Mouse (Mus musculus) stomach, embryonic 16.5 days (tissue): ENCODE measurements around the gene Tmem121. TPM values are rescaled to one million over a fixed set of nuclear protein-coding genes. Genes with fewer than 3 reads are reported as not detected.
A peak's percentile ranks its signal among the peaks of the same experiment; 100 is the strongest.

Experiments
- ATAC-seq: fragments of 200-750 bp; cut with Nextera tagmentation; 2 replicates; pipeline ENCODE4 v1.8.0; 2017; ENCODE audit warnings: moderate number of reproducible peaks, moderate TSS enrichment; ENCODE audit not compliant: insufficient read depth, low FRiP score
- H3K27ac ChIP-seq: fragments of 300-500 bp; sonication (generic); 2 replicates; pipeline ENCODE4 v1.5.1; 2014; ENCODE audit warnings: low read length
- H3K27me3 ChIP-seq: fragments of 300-500 bp; sonication (generic); 2 replicates; pipeline ENCODE4 v1.6.1; 2014; ENCODE audit warnings: low read length, control low read depth, mixed read lengths; ENCODE audit not compliant: control insufficient read depth, insufficient read depth
- H3K36me3 ChIP-seq: fragments of 300-500 bp; sonication (generic); 2 replicates; pipeline ENCODE4 v1.6.1; 2014; ENCODE audit warnings: low read length; ENCODE audit not compliant: control insufficient read depth, insufficient read depth
- H3K4me1 ChIP-seq: fragments of 300-500 bp; sonication (generic); 2 replicates; pipeline ENCODE4 v1.6.1; 2014; ENCODE audit warnings: low read length, control low read depth, mixed read lengths; ENCODE audit not compliant: control insufficient read depth, insufficient read depth
- H3K4me2 ChIP-seq: fragments of 300-500 bp; sonication (generic); 2 replicates; pipeline ENCODE4 v1.6.1; 2014; ENCODE audit warnings: low read depth, low read length, mixed read lengths
- H3K4me3 ChIP-seq: fragments of 300-500 bp; sonication (generic); replicated peaks from 2 replicates; pipeline ENCODE4 v1.5.1; 2014; ENCODE audit warnings: mild to moderate bottlenecking, low read length
- H3K9ac ChIP-seq: fragments of 300-500 bp; sonication (generic); 2 replicates; pipeline ENCODE4 v1.6.1; 2014; ENCODE audit warnings: low read length
- H3K9me3 ChIP-seq: fragments of 300-500 bp; sonication (generic); replicated peaks from 2 replicates; pipeline ENCODE4 v1.6.1; 2016; ENCODE audit warnings: low read length, control low read depth; ENCODE audit not compliant: control insufficient read depth
- WGBS: fragments of 180-500 bp; shearing (Covaris S2); extraction: QIAGEN DNeasy Blood & Tissue Kit; methylation state at CpG from one replicate; pipeline ENCODE4 v1.1.7; 2014; 5-methylcytosine and 5-hydroxymethylcytosine counted together
- polyA plus RNA-seq: library from polyadenylated mRNA; unstranded; fragments of >200 nt; fragmentation: Nextera tagmentation; extraction: Ambion mirVana; gene quantifications from 2 replicates; pipeline ENCODE4 v1.2.1, GENCODE M21; 2015

Gene Tmem121
- polyA plus RNA-seq, 1 experiment from 2014 or later = 6.5 TPM

DNA sequence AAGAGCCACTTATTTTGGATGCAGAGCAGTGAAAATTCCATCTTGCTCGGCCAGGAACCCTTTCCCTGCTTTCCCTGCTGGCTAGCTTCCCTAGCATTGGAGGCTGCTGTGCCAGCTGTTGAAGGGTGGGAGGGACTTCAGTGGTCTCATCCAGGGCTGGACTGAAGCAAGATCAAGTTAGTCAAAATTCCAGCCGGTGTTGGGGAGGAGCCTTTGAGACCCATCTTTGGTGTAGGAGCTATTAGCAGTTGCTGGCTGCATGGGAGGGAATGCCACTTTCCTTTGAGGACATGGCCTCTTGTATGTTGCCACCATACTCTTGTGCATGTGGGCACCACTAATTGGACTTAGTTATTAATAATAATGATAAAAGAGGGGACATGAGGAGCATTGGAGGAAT, 27.5 kb downstream of the Tmem121 start:
- WGBS = 61% methylated on average over 2 of the region's 2 CpGs
- Histone ChIP-seq H3K9ac (no peak overlapping the region), H3K9me3 (no peaks in the 10 kb centered on the region), H3K4me3 (no peak overlapping the region), H3K27ac (no peak overlapping the region), H3K36me3 (no peaks in the 10 kb centered on the region), H3K4me2 (no peak overlapping the region), H3K4me1 (peaks cover 3% of the 10 kb centered on the region; the same call in 1 of the 2 replicates), H3K27me3 (no peaks in the 10 kb centered on the region)
- ATAC-seq = no peak

DNA sequence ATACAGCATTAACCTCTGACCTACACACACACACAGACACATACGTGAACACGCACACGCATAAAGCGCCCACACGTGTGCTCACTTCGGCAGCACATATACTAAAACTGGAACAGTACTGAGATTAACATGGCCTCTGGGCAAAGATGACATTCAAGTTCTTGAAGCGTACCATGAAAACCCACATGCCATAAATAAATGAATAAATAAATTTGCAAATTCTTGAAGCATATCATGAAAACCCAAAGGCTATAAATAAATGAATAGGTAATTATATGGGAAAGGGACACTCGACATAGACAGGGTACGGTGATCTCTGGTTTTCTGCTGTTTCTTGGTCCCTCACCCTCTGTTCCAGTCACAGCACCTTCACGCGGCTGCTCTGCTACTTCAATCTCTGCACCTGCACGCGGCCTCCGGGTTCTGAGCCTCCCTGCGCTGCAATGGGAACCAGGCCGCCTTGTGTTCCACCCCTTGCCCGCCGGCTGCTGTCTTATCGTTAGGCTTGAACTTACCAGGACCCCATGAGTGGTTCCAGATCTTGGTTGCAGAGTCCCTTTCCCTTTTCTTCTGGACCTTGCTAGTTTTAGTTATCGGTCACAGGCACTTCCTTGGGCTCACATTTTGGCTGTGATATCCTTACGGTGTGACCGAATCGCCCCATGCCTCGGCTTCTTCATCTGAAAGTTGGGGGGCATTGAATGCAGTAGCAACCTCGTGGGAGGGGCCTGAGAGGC, 28.5 kb downstream of the Tmem121 start:
- H3K27me3 ChIP-seq = no peaks in the 10 kb centered on the region
- H3K4me2 ChIP-seq = no peak overlapping the region
- no peaks in the 10 kb centered on the region for H3K9me3 ChIP-seq
- H3K9ac ChIP-seq = no peak overlapping the region
- H3K27ac ChIP-seq = no peak overlapping the region
- ATAC-seq = no peak
- no peak overlapping the region for H3K4me3 ChIP-seq
- H3K4me1 ChIP-seq = peaks cover 3% of the 10 kb centered on the region; the same call in 1 of the 2 replicates
- H3K36me3 ChIP-seq = no peaks in the 10 kb centered on the region
- WGBS = 85% methylated on average over 25 of the region's 25 CpGs

DNA sequence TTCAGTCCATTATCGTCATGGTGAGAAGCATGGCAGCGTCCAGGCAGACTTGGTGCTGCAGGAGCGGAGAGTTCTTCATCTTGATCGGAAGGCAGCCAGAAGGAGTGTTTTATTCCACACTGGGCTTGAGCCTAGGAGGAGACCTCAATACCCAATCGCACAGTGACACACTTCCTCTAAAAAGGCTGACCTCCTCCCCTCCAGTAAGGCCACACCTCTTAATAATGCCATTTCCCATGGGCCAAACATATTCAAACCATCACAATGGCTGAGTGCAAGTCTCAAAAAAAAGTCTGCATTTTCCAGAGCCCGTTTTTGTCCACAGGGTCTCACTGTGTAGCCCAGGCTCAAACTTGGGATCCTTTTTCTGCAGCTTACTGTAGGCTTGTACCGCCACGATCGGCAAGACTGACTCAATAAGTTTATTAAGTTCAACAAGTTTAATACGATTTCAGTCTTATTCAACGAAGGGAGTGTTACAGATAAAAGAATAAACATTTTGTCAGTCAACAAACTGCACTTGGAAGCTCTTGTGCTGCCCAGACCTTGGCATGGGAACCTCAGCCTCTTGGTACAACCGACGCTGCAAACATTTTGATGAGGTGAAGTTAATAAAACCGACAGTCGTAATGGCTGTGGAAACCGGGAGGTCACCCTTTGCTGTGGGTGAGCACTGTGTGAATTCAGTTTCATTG, 29.4 kb downstream of the Tmem121 start:
- no peak overlapping the region for H3K4me2 ChIP-seq
- H3K27ac ChIP-seq = no peak overlapping the region
- ATAC-seq = no peak
- H3K4me1 ChIP-seq = peaks cover 3% of the 10 kb centered on the region; the same call in 1 of the 2 replicates
- no peak overlapping the region for H3K9ac ChIP-seq
- H3K27me3 ChIP-seq = no peaks in the 10 kb centered on the region
- WGBS = 83% methylated on average over 16 of the region's 16 CpGs
- no peaks in the 10 kb centered on the region for H3K36me3 ChIP-seq
- no peaks in the 10 kb centered on the region for H3K9me3 ChIP-seq
- H3K4me3 ChIP-seq = no peak overlapping the region

DNA sequence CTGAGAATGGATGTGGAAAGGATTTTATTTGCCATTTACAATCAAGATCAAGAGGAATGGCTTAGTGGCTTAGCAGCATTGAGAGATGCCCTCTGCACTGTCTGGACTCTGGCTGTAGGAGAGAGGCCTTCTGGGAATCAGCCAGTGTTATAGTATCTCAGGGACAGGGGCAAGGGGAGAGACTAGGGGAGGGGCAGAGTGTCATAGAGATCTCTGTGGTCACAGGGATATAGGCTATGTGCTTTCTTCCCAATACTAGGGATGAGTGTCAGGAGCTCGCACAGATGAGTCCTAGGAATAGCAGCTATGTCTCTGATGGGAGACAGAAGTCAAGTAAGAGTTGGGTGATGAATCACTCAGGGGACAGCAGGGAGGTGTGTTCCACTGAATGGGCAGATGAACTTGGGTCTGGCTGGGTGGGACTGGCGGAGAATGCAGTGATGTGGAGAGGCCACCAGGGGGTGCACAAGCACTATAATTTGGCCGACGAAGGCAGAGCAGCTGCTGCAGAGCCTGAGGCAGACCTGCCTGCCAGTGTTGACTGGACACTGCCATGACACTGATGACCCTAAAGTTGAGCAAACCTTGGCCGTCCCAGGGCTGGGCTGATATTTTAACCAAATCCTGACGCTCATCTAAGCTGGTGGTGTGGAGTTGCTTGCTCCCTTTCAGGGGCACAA, 30.1 kb downstream of the Tmem121 start:
- Histone ChIP-seq H3K4me1 (peaks cover 3% of the 10 kb centered on the region; the same call in 1 of the 2 replicates), H3K27me3 (no peaks in the 10 kb centered on the region), H3K9me3 (no peaks in the 10 kb centered on the region), H3K4me2 (no peak overlapping the region), H3K27ac (no peak overlapping the region), H3K36me3 (no peaks in the 10 kb centered on the region), H3K9ac (no peak overlapping the region), H3K4me3 (no peak overlapping the region)
- WGBS = 14% methylated on average over 6 of the region's 6 CpGs
- no peak; the same call in 1 of the 2 replicates for ATAC-seq

GRCm38 (mm10) chr12:113217306-113218242, 31.8 kb downstream of the Tmem121 start:
- Histone ChIP-seq H3K36me3 (no peaks in the 10 kb centered on the region), H3K27me3 (no peaks in the 10 kb centered on the region), H3K4me1 (peaks cover 3% of the 10 kb centered on the region; the same call in 1 of the 2 replicates), H3K4me3 (no peak overlapping the region), H3K9ac (no peak overlapping the region), H3K4me2 (no peak overlapping the region), H3K27ac (no peak overlapping the region), H3K9me3 (no peaks in the 10 kb centered on the region)
- ATAC-seq = no peak
- 27% methylated on average over 11 of the region's 11 CpGs for WGBS

DNA sequence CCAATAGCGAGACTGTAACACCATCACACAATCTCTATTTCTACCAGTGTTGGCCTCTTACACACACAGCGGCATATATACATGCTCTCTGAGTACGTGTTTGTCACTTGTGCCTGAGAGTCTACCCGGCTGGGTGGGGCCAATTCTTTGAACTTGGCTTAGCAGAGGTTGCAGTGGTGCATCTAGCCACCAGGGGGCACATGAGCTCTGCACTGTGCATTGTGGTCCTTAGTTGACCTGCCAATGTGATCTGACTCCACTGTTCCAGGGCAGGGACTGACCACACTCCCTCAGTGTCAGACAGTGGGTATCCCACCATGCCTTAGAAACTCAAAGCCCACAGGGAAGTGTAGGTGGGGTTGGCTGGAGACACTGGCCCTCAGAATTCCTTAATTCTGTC, 34.1 kb downstream of the Tmem121 start:
- ATAC-seq = no peak
- H3K4me2 ChIP-seq = no peak overlapping the region
- no peak overlapping the region for H3K9ac ChIP-seq
- no peaks in the 10 kb centered on the region for H3K27me3 ChIP-seq
- no peaks in the 10 kb centered on the region for H3K36me3 ChIP-seq
- no peak overlapping the region for H3K4me3 ChIP-seq
- peaks cover 3% of the 10 kb centered on the region; the same call in 1 of the 2 replicates for H3K4me1 ChIP-seq
- no peak overlapping the region for H3K27ac ChIP-seq
- WGBS = 46% methylated on average over 4 of the region's 4 CpGs
- no peaks in the 10 kb centered on the region for H3K9me3 ChIP-seq

GRCm38 (mm10) chr12:113220447-113220846, 34.7 kb downstream of the Tmem121 start:
- H3K9me3 ChIP-seq = no peaks in the 10 kb centered on the region
- H3K4me1 ChIP-seq = peaks cover 3% of the 10 kb centered on the region; the same call in 1 of the 2 replicates
- H3K4me2 ChIP-seq = no peak overlapping the region
- H3K27me3 ChIP-seq = no peaks in the 10 kb centered on the region
- peak; percentile 31; the same call in 1 of the 2 replicates for ATAC-seq
- H3K4me3 ChIP-seq = no peak overlapping the region
- H3K9ac ChIP-seq = no peak overlapping the region
- H3K27ac ChIP-seq = no peak overlapping the region
- H3K36me3 ChIP-seq = no peaks in the 10 kb centered on the region
- WGBS = 33% methylated on average over 4 of the region's 4 CpGs

DNA sequence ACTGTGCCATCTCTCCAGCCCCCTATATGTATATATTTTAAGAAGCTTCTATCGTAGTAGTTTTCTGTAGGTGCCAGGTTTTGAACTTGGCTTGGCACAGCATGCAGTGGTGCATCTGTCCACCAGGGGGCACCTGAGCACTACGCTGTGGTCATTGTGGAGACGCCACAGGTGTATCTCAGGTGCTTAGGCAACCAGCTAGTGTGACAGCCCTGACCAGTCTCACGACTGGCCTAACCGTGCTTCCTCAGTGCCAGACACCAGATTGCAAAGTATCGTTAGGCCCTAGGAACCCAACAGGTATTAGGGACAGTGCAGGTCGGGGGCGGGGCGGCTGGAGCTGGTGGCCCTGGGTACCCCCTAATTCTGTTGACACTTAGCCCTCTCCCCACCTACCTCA, 35.6 kb downstream of the Tmem121 start:
- Histone ChIP-seq H3K4me3 (no peak overlapping the region), H3K36me3 (no peaks in the 10 kb centered on the region), H3K9ac (no peak overlapping the region), H3K27ac (no peak overlapping the region), H3K9me3 (no peaks in the 10 kb centered on the region), H3K4me2 (no peak overlapping the region), H3K27me3 (no peaks in the 10 kb centered on the region), H3K4me1 (peaks cover 3% of the 10 kb centered on the region; the same call in 1 of the 2 replicates)
- no peak; the same call in 1 of the 2 replicates for ATAC-seq
- WGBS = 69% methylated on average over 9 of the region's 9 CpGs
